Mouse (Mus musculus): ENCODE measurements at regions not wholly inside any gene's neighbourhood (a gene's known extent, or its start where the extent isn't known, plus 50 kb on each side); places are given as distances from the start of the nearest gene placed in this dataset.
"Not testable (repeated sequence)": the region's sequence is repeated elsewhere in the genome, so short reads cannot be mapped to it uniquely, and the experiment has no call there.

GRCm38 (mm10) chr6:66399091-66399755, 136.0 kb upstream of the Mad2l1 start:
- no peak for ATAC-seq

- no peak for ATAC-seq
These were observed 133.7 kb upstream of the Mad2l1 start for GRCm38 (mm10) chr6:66401468-66401867.

GRCm38 (mm10) chr6:66401868-66402440, 133.2 kb upstream of the Mad2l1 start:
- ATAC-seq, result no peak

GRCm38 (mm10) chr6:66414822-66415221, 120.4 kb upstream of the Mad2l1 start:
- ATAC-seq, result no peak

- no peak for ATAC-seq
These were observed 115.6 kb upstream of the Mad2l1 start for GRCm38 (mm10) chr6:66419452-66420041.

GRCm38 (mm10) chr6:66428370-66428769, 106.8 kb upstream of the Mad2l1 start:
- no peak for ATAC-seq

GRCm38 (mm10) chr6:66450408-66450807, 84.8 kb upstream of the Mad2l1 start:
- not testable (repeated sequence) for ATAC-seq

GRCm38 (mm10) chr6:66458172-66458571, 77.0 kb upstream of the Mad2l1 start:
- no peak for ATAC-seq

GRCm38 (mm10) chr6:66464540-66464939, 70.7 kb upstream of the Mad2l1 start:
- ATAC-seq, result no peak

- ATAC-seq, result no peak
These were observed 69.9 kb upstream of the Mad2l1 start for GRCm38 (mm10) chr6:66465137-66465853.

- peak; percentile 26 for ATAC-seq
These were observed 68.4 kb upstream of the Mad2l1 start for GRCm38 (mm10) chr6:66466757-66467156.

- no peak for ATAC-seq
These were observed 64.5 kb upstream of the Mad2l1 start for GRCm38 (mm10) chr6:66470627-66471249.

GRCm38 (mm10) chr6:66471786-66472185, 63.4 kb upstream of the Mad2l1 start:
- peak; percentile 27 for ATAC-seq

- peak; percentile 63 for ATAC-seq
These were observed 62.5 kb upstream of the Mad2l1 start for GRCm38 (mm10) chr6:66472697-66473096.

- ATAC-seq, result no peak
These were observed 57.6 kb upstream of the Mad2l1 start for GRCm38 (mm10) chr6:66477575-66477974.

- ATAC-seq, result no peak
These were observed 56.7 kb upstream of the Mad2l1 start for GRCm38 (mm10) chr6:66478326-66478964.

GRCm38 (mm10) chr6:66479576-66479975, 55.6 kb upstream of the Mad2l1 start:
- ATAC-seq, result no peak

- ATAC-seq, result peak; percentile 74
These were observed 55.0 kb upstream of the Mad2l1 start for GRCm38 (mm10) chr6:66480207-66480606.

- ATAC-seq, result no peak
These were observed 52.4 kb upstream of the Mad2l1 start for GRCm38 (mm10) chr6:66482797-66483196.
